Mouse (Mus musculus): Measurements from ENCODE around the gene Sf3b6. TPM values are rescaled to one million over a fixed set of nuclear protein-coding genes. Genes with fewer than 3 reads are reported as not detected.

Gene Sf3b6
- polyA plus RNA-seq (2014; fragmentation: Nextera tagmentation; extraction: Ambion mirVana), result 362 and 405 TPM in 2 replicates

DNA sequence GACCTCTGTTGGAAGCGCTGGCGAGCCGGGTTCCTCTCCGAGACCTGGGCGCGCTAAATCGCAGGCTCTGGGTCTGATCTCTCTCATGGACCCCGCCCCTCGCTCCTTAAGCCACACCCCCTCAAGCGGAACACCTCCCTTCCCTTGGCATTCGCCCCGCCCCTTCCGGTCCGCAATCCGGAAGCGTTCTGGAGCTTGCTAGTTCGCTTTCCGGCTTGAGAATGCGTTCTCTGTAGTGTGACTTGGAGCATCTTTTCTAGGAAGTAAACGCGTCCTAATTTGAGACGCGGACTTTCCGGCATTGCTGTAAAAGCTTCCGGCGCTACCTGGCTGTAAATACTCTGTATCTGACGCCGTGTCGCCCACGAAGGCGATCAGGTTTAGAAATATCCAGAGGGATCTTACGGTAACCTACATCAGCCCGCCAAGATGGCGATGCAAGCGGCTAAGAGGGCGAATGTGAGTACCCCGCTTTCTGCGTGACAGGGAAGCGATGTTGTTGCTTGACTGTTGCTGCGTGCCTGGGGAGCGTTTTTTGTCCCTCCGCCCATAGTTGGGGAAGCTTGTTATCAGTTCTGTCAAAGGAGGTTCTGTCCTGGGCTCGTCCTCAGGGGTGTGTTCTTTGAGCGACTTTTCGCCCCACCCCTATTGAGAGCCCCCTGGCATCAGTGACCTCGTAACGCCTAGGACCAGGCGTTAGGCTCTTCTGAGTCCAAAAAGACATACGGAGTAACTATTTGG lies at the start of gene Sf3b6:
Gene Sf3b6 (plus strand): TSS at position 184 of the 741 bp plus-strand sequence.
- WGBS, result under 1% methylated on average over 49 of the region's 49 CpGs
- Histone ChIP-seq H3K4me3 (ENCODE audit: low read depth, low read length) (peak within 1 kb of the TSS; percentile 81), H3K9ac (ENCODE audit: low read length) (peak within 1 kb of the TSS; percentile 69), H3K36me3 (ENCODE audit: control insufficient read depth, insufficient read depth, low read length) (peaks cover 20% of the 10 kb centered on the region), H3K9me3 (replicated peaks; ENCODE audit: control insufficient read depth, low read length) (no peaks in the 10 kb centered on the region), H3K27me3 (replicated peaks; ENCODE audit: control insufficient read depth, insufficient read depth, low read length) (no peaks in the 10 kb centered on the region), H3K4me1 (ENCODE audit: control insufficient read depth, insufficient read depth, low read length) (peaks cover 7% of the 10 kb centered on the region), H3K27ac (ENCODE audit: low read depth, low read length) (peak within 1 kb of the TSS; percentile 74; the same call in 1 of the 2 replicates), H3K4me2 (ENCODE audit: low read length) (peak within 1 kb of the TSS; percentile 83)
- peak; percentile 99 for DNase-seq (ENCODE audit: low spot score)
- ATAC-seq, result peak; percentile 99

DNA sequence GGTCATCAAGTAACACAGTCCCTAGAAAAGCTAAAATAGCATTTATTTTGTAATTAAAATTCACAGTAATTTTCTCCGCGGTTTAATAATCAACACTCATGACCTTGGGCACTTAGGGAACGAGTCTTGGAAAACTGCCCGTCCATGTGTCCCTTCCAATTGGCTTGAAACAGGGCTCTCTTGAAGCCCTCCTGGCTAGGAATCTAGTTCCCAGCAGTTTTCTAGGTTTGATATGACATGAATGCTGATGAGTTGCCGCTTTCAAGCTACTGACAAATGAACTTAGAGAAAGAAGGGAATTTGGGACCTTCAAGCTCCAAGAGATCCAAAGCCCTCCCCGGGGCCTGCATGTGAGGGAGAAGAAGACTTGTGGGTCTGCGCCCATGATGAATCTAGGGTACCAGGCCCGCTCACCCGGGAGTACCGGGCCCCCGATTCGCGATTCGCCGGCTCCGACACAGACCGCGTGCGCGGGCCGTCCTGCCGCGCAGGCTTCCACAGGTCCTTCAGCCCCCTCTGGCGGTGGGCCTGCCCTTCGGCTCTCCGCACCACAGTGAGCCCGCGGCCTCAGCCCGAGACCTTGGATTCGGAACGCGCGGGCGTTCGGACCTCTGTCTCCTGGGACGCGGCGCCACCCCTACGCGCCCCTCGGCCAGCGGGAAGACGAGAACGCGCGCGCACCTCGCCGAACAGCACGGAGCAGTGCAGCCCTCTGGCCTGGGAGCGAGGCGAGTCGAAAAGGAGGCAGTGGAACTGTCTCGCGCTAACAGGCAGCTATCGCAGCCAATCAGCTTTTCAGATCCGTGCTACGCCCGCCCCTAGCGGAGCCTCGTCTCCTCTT lies 48.6 kb upstream of the Sf3b6 start, which contains the start of the genes Pfn4 and Fam228b:
Gene Pfn4 (plus strand): TSS at position 531 of the 841 bp plus-strand sequence.
Gene Fam228b (minus strand): TSS at position 776 of the 841 bp plus-strand sequence.
- ATAC-seq (peak; percentile 99), DNase-seq (ENCODE audit: low spot score) (peak; percentile 97)
- peak within 1 kb of the TSS; percentile 68 for H3K4me3 ChIP-seq (ENCODE audit: low read depth, low read length)
- H3K27me3 ChIP-seq (replicated peaks; ENCODE audit: control insufficient read depth, insufficient read depth, low read length), result no peaks in the 10 kb centered on the region
- no peaks in the 10 kb centered on the region for H3K9me3 ChIP-seq (replicated peaks; ENCODE audit: control insufficient read depth, low read length)
- no peaks in the 10 kb centered on the region for H3K36me3 ChIP-seq (ENCODE audit: control insufficient read depth, insufficient read depth, low read length)
- H3K27ac ChIP-seq (ENCODE audit: low read depth, low read length), result peak within 1 kb of the TSS; percentile 97
- peak within 1 kb of the TSS; percentile 87 for H3K9ac ChIP-seq (ENCODE audit: low read length)
- H3K4me2 ChIP-seq (ENCODE audit: low read length), result peak within 1 kb of the TSS; percentile 58
- under 1% methylated on average over 61 of the region's 61 CpGs for WGBS
- H3K4me1 ChIP-seq (ENCODE audit: control insufficient read depth, insufficient read depth, low read length), result 0 out of 2 replicates have a peak, but pooled peaks cover 3% of the 10 kb centered on the region

DNA sequence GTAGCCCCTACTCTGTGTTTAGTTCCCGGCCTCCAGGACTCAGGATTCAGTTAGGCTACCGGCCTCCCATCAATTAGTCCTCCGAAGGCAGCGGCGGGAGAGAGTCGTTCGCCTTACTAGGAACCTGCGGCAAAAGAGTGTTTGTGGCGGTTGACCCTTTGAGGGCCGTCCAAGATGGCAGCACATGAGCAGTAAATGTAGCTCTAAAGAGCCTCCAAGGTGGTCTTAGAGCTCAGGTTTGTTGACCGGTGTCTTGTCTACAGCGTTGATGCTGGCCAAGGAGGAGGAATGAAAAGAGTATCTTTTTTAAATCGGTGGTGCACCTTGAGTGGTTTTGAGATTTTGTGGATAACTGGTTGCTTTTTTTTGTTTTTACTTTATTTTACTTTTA lies 48.0 kb upstream of the Sf3b6 start:
- ATAC-seq, result peak; percentile 35
- Histone ChIP-seq H3K4me1 (ENCODE audit: control insufficient read depth, insufficient read depth, low read length) (0 out of 2 replicates have a peak, but pooled peaks cover 3% of the 10 kb centered on the region), H3K9me3 (replicated peaks; ENCODE audit: control insufficient read depth, low read length) (no peaks in the 10 kb centered on the region), H3K4me2 (ENCODE audit: low read length) (peak overlapping the region; percentile 58), H3K4me3 (ENCODE audit: low read depth, low read length) (peak overlapping the region; percentile 68), H3K9ac (ENCODE audit: low read length) (peak overlapping the region; percentile 87), H3K36me3 (ENCODE audit: control insufficient read depth, insufficient read depth, low read length) (no peaks in the 10 kb centered on the region), H3K27me3 (replicated peaks; ENCODE audit: control insufficient read depth, insufficient read depth, low read length) (no peaks in the 10 kb centered on the region), H3K27ac (ENCODE audit: low read depth, low read length) (peak overlapping the region; percentile 97)
- DNase-seq (ENCODE audit: low spot score), result no peak
- WGBS, result 20% methylated on average over 13 of the region's 13 CpGs

DNA sequence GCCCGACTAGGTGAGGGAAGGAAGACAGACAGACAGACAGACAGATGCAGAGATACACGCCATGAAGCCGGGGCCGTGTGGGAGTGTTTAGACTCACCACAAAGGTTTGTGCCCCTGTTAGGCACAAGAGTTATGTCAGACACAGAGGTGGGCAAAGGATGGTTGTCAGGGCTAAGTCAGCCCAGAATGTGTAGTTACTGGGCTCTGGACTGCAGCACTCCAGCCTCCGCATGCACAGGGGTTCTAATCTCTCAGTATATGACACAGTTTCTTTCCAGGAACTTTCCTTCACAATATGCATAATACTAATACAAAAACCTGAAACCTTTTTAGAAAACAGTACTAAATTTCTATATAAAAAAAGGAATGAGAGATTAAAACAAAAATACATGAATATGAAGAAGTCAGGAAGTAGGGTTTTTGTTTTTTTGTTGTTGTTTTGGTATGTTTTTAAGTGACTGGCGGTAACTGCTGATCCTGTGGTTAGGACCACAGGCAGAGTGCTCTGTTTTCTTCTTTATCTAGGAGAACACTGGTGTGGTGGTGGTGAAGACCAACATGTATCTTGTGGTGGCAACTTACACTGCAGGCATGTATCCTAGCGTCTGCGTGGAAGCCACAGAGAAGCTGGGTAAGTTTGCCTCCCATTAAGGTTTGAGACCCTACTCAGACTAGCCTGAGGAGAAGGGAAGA lies 42.3 kb upstream of the Sf3b6 start:
- DNase-seq (ENCODE audit: low spot score) (no peak), ATAC-seq (no peak)
- Histone ChIP-seq H3K4me1 (ENCODE audit: control insufficient read depth, insufficient read depth, low read length) (no peaks in the 10 kb centered on the region), H3K9ac (ENCODE audit: low read length) (no peak overlapping the region), H3K4me2 (ENCODE audit: low read length) (no peak overlapping the region), H3K4me3 (ENCODE audit: low read depth, low read length) (no peak overlapping the region), H3K27ac (ENCODE audit: low read depth, low read length) (no peak overlapping the region), H3K27me3 (replicated peaks; ENCODE audit: control insufficient read depth, insufficient read depth, low read length) (no peaks in the 10 kb centered on the region), H3K36me3 (ENCODE audit: control insufficient read depth, insufficient read depth, low read length) (no peaks in the 10 kb centered on the region), H3K9me3 (replicated peaks; ENCODE audit: control insufficient read depth, low read length) (no peaks in the 10 kb centered on the region)
- WGBS, result 93% methylated on average over 8 of the region's 8 CpGs

DNA sequence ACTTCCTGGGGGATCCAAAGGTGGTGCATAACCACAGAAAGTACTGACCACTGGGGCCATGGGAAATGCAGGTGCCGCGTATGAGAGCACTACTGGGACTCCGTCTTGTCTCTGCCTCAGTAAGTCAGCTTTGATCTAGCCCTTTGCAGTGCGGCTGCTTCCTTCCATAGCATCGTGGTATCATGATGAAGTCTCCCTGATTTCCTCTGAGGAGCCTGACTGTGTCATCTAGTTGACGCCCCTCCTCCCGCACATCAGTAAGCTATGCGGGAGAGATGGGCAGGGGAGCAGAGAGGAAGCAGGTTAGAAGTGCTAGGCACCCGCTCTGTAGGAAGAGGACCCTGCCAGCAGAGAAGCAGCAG lies 41.8 kb upstream of the Sf3b6 start:
- WGBS, result 82% methylated on average over 9 of the region's 9 CpGs

DNA sequence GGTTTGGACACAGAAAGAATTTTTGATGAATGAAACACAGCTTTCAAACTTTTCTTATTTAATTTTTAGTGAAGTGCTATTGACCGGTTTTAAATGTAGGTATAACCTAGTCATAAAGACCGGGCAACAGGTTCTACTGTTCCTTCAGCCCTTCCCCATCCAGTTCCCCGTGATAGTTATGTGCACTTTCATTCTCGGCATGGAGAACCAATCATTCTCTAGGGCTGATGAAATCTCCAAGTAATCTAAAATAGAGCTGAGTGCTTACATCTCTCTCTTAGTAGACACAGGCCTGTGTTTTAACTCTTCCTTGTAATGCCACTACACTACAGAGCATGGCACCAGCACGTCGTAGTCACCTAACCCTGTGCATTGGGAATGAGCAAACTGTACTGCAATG lies 39.6 kb upstream of the Sf3b6 start:
- no peak overlapping the region for H3K27ac ChIP-seq (ENCODE audit: low read depth, low read length)
- H3K36me3 ChIP-seq (ENCODE audit: control insufficient read depth, insufficient read depth, low read length), result no peaks in the 10 kb centered on the region
- no peak for ATAC-seq
- H3K4me1 ChIP-seq (ENCODE audit: control insufficient read depth, insufficient read depth, low read length), result no peaks in the 10 kb centered on the region
- H3K9ac ChIP-seq (ENCODE audit: low read length), result no peak overlapping the region
- no peaks in the 10 kb centered on the region for H3K9me3 ChIP-seq (replicated peaks; ENCODE audit: control insufficient read depth, low read length)
- 88% methylated on average over 6 of the region's 6 CpGs for WGBS
- no peak for DNase-seq (ENCODE audit: low spot score)
- H3K4me3 ChIP-seq (ENCODE audit: low read depth, low read length), result no peak overlapping the region
- H3K27me3 ChIP-seq (replicated peaks; ENCODE audit: control insufficient read depth, insufficient read depth, low read length), result no peaks in the 10 kb centered on the region
- no peak overlapping the region for H3K4me2 ChIP-seq (ENCODE audit: low read length)

More for the DNA sequence above, 41.8 kb upstream of the Sf3b6 start:
- no peaks in the 10 kb centered on the region for H3K9me3 ChIP-seq (replicated peaks; ENCODE audit: control insufficient read depth, low read length)
- no peaks in the 10 kb centered on the region for H3K4me1 ChIP-seq (ENCODE audit: control insufficient read depth, insufficient read depth, low read length)
- H3K27me3 ChIP-seq (replicated peaks; ENCODE audit: control insufficient read depth, insufficient read depth, low read length), result no peaks in the 10 kb centered on the region
- no peaks in the 10 kb centered on the region for H3K36me3 ChIP-seq (ENCODE audit: control insufficient read depth, insufficient read depth, low read length)
- no peak overlapping the region for H3K9ac ChIP-seq (ENCODE audit: low read length)
- H3K27ac ChIP-seq (ENCODE audit: low read depth, low read length), result no peak overlapping the region
- no peak overlapping the region for H3K4me2 ChIP-seq (ENCODE audit: low read length)
- no peak for ATAC-seq
- no peak for DNase-seq (ENCODE audit: low spot score)
- H3K4me3 ChIP-seq (ENCODE audit: low read depth, low read length), result no peak overlapping the region

DNA sequence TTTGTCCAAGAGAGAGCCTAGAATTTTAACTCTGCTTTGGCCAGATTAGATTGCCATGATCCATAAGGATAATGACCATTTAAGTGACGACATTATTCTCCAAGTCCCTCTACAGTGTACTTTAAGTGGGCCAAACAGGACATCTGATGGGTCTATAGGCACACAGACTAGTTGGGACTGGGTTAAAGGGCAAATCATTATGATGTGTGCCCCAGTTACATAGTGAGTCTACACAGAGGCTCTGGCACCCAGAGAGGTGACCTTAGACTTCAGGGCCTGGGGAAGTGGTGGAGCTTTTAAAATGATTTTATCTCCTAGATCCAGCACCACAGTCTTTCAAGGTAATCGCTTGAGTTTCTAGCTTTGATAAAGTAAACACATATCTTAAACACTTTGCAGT lies 37.1 kb upstream of the Sf3b6 start:
- 69% methylated on average over 2 of the region's 2 CpGs for WGBS
- H3K27ac ChIP-seq (ENCODE audit: low read depth, low read length), result no peak overlapping the region
- DNase-seq (ENCODE audit: low spot score) (no peak), ATAC-seq (no peak)
- no peaks in the 10 kb centered on the region for H3K27me3 ChIP-seq (replicated peaks; ENCODE audit: control insufficient read depth, insufficient read depth, low read length)
- H3K9ac ChIP-seq (ENCODE audit: low read length), result no peak overlapping the region
- no peak overlapping the region for H3K4me2 ChIP-seq (ENCODE audit: low read length)
- H3K4me1 ChIP-seq (ENCODE audit: control insufficient read depth, insufficient read depth, low read length), result no peaks in the 10 kb centered on the region
- no peak overlapping the region for H3K4me3 ChIP-seq (ENCODE audit: low read depth, low read length)
- H3K9me3 ChIP-seq (replicated peaks; ENCODE audit: control insufficient read depth, low read length), result no peaks in the 10 kb centered on the region
- H3K36me3 ChIP-seq (ENCODE audit: control insufficient read depth, insufficient read depth, low read length), result no peaks in the 10 kb centered on the region

DNA sequence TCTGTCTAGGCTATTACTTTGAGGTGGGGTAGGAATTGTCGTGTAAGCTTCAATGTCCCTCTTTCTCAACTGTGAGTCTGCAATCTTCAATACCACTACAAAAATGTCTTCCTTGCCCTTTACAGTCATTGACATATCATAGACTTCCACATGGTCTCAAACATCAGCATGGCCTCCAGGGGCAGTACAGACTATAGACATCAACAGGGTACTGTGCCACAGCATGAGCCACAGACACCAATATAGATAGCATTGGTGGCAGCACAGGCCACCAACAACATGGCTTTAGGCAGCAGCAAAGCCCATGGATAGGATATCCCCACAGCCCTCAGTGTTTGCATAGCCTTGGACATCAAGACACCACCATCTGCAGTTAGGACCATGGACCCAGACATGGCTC lies 36.1 kb upstream of the Sf3b6 start:
- 90% methylated on average over 1 of the region's 1 CpGs for WGBS

More for the DNA sequence above, 36.1 kb upstream of the Sf3b6 start:
- ATAC-seq (no peak), DNase-seq (ENCODE audit: low spot score) (no peak)
- no peak overlapping the region for H3K4me2 ChIP-seq (ENCODE audit: low read length)
- no peaks in the 10 kb centered on the region for H3K36me3 ChIP-seq (ENCODE audit: control insufficient read depth, insufficient read depth, low read length)
- H3K4me1 ChIP-seq (ENCODE audit: control insufficient read depth, insufficient read depth, low read length), result no peaks in the 10 kb centered on the region
- H3K9ac ChIP-seq (ENCODE audit: low read length), result no peak overlapping the region
- no peaks in the 10 kb centered on the region for H3K9me3 ChIP-seq (replicated peaks; ENCODE audit: control insufficient read depth, low read length)
- no peak overlapping the region for H3K27ac ChIP-seq (ENCODE audit: low read depth, low read length)
- no peaks in the 10 kb centered on the region for H3K27me3 ChIP-seq (replicated peaks; ENCODE audit: control insufficient read depth, insufficient read depth, low read length)
- H3K4me3 ChIP-seq (ENCODE audit: low read depth, low read length), result no peak overlapping the region
